Mouse (Mus musculus): ENCODE results near the gene Fbf1. TPM values are rescaled to one million over a fixed set of nuclear protein-coding genes. Genes with fewer than 3 reads are reported as not detected.

Gene Fbf1
- 3.8 and 5.3 TPM in 2 replicates for polyA plus RNA-seq (2012; ENCODE audit: insufficient read depth, insufficient read length, missing spikeins)

- H3K4me3 ChIP-seq (ENCODE audit: insufficient read depth, low read depth, low read length), result peak within 1 kb of the TSS; percentile 74
- H3K27ac ChIP-seq (replicated peaks; ENCODE audit: low read depth, low read length), result peak within 1 kb of the TSS; percentile 59
- no peaks in the 10 kb centered on the region for H3K4me1 ChIP-seq (ENCODE audit: control insufficient read depth, insufficient read depth, insufficient read length, low read length)
These were observed at the start of gene Fbf1 for GRCm38 (mm10) chr11:116167884-116168439. Gene Fbf1 (minus strand): TSS chr11:116168166.

GRCm38 (mm10) chr11:116216549-116216948 lies 48.6 kb upstream of the Fbf1 start:
- Histone ChIP-seq H3K4me1 (ENCODE audit: control insufficient read depth, insufficient read depth, insufficient read length, low read length) (peaks cover 20% of the 10 kb centered on the region), H3K4me3 (ENCODE audit: insufficient read depth, low read depth, low read length) (no peak overlapping the region), H3K27ac (replicated peaks; ENCODE audit: low read depth, low read length) (no peak overlapping the region)

- Histone ChIP-seq H3K4me1 (ENCODE audit: control insufficient read depth, insufficient read depth, insufficient read length, low read length) (peaks cover 20% of the 10 kb centered on the region), H3K4me3 (ENCODE audit: insufficient read depth, low read depth, low read length) (no peak overlapping the region), H3K27ac (replicated peaks; ENCODE audit: low read depth, low read length) (no peak overlapping the region)
These were observed 48.0 kb upstream of the Fbf1 start for GRCm38 (mm10) chr11:116215991-116216390.

GRCm38 (mm10) chr11:116215181-116215580 lies 47.2 kb upstream of the Fbf1 start:
- peaks cover 20% of the 10 kb centered on the region for H3K4me1 ChIP-seq (ENCODE audit: control insufficient read depth, insufficient read depth, insufficient read length, low read length)
- H3K27ac ChIP-seq (replicated peaks; ENCODE audit: low read depth, low read length), result no peak overlapping the region
- no peak overlapping the region for H3K4me3 ChIP-seq (ENCODE audit: insufficient read depth, low read depth, low read length)

- Histone ChIP-seq H3K4me1 (ENCODE audit: control insufficient read depth, insufficient read depth, insufficient read length, low read length) (peaks cover 12% of the 10 kb centered on the region), H3K4me3 (ENCODE audit: insufficient read depth, low read depth, low read length) (no peak overlapping the region), H3K27ac (replicated peaks; ENCODE audit: low read depth, low read length) (no peak overlapping the region)
These were observed 46.0 kb upstream of the Fbf1 start for GRCm38 (mm10) chr11:116213877-116214510.

- Histone ChIP-seq H3K4me1 (ENCODE audit: control insufficient read depth, insufficient read depth, insufficient read length, low read length) (peaks cover 3% of the 10 kb centered on the region; the same call in 1 of the 2 replicates), H3K27ac (replicated peaks; ENCODE audit: low read depth, low read length) (no peak overlapping the region), H3K4me3 (ENCODE audit: insufficient read depth, low read depth, low read length) (no peak overlapping the region)
These were observed 44.9 kb upstream of the Fbf1 start for GRCm38 (mm10) chr11:116212847-116213246.

- no peak overlapping the region for H3K27ac ChIP-seq (replicated peaks; ENCODE audit: low read depth, low read length)
- 0 out of 2 replicates have a peak, but pooled peaks cover 2% of the 10 kb centered on the region for H3K4me1 ChIP-seq (ENCODE audit: control insufficient read depth, insufficient read depth, insufficient read length, low read length)
- no peak overlapping the region for H3K4me3 ChIP-seq (ENCODE audit: insufficient read depth, low read depth, low read length)
These were observed 42.7 kb upstream of the Fbf1 start for GRCm38 (mm10) chr11:116210696-116211095.

GRCm38 (mm10) chr11:116209257-116209656 lies 41.3 kb upstream of the Fbf1 start:
- Histone ChIP-seq H3K27ac (replicated peaks; ENCODE audit: low read depth, low read length) (no peak overlapping the region), H3K4me3 (ENCODE audit: insufficient read depth, low read depth, low read length) (no peak overlapping the region), H3K4me1 (ENCODE audit: control insufficient read depth, insufficient read depth, insufficient read length, low read length) (0 out of 2 replicates have a peak, but pooled peaks cover 2% of the 10 kb centered on the region)

- Histone ChIP-seq H3K4me1 (ENCODE audit: control insufficient read depth, insufficient read depth, insufficient read length, low read length) (no peaks in the 10 kb centered on the region), H3K27ac (replicated peaks; ENCODE audit: low read depth, low read length) (no peak overlapping the region), H3K4me3 (ENCODE audit: insufficient read depth, low read depth, low read length) (no peak overlapping the region)
These were observed 40.7 kb upstream of the Fbf1 start for GRCm38 (mm10) chr11:116208660-116209059.

GRCm38 (mm10) chr11:116206678-116207077 lies 38.7 kb upstream of the Fbf1 start:
- Histone ChIP-seq H3K4me1 (ENCODE audit: control insufficient read depth, insufficient read depth, insufficient read length, low read length) (no peaks in the 10 kb centered on the region), H3K27ac (replicated peaks; ENCODE audit: low read depth, low read length) (no peak overlapping the region), H3K4me3 (ENCODE audit: insufficient read depth, low read depth, low read length) (no peak overlapping the region)

- Histone ChIP-seq H3K4me1 (ENCODE audit: control insufficient read depth, insufficient read depth, insufficient read length, low read length) (peaks cover 2% of the 10 kb centered on the region; the same call in 1 of the 2 replicates), H3K27ac (replicated peaks; ENCODE audit: low read depth, low read length) (no peak overlapping the region)
These were observed 35.2 kb upstream of the Fbf1 start for GRCm38 (mm10) chr11:116203150-116203549.

GRCm38 (mm10) chr11:116201151-116201550 lies 33.2 kb upstream of the Fbf1 start:
- Histone ChIP-seq H3K4me3 (ENCODE audit: insufficient read depth, low read depth, low read length) (no peak overlapping the region), H3K4me1 (ENCODE audit: control insufficient read depth, insufficient read depth, insufficient read length, low read length) (peaks cover 2% of the 10 kb centered on the region; the same call in 1 of the 2 replicates), H3K27ac (replicated peaks; ENCODE audit: low read depth, low read length) (no peak overlapping the region)

More at GRCm38 (mm10) chr11:116203150-116203549, 35.2 kb upstream of the Fbf1 start:
- H3K4me3 ChIP-seq (ENCODE audit: insufficient read depth, low read depth, low read length), result no peak overlapping the region

GRCm38 (mm10) chr11:116198639-116199531 lies 30.9 kb upstream of the Fbf1 start, which contains the start of the genes Ten1 and Acox1:
Gene Ten1 (plus strand): TSS chr11:116198855.
Gene Acox1 (minus strand): TSS chr11:116199045.
- Histone ChIP-seq H3K27ac (replicated peaks; ENCODE audit: low read depth, low read length) (peak within 1 kb of the TSS; percentile 95), H3K4me1 (ENCODE audit: control insufficient read depth, insufficient read depth, insufficient read length, low read length) (peaks cover 2% of the 10 kb centered on the region; the same call in 1 of the 2 replicates), H3K4me3 (ENCODE audit: insufficient read depth, low read depth, low read length) (peak within 1 kb of the TSS; percentile 91)

- peak overlapping the region; percentile 91 for H3K4me3 ChIP-seq (ENCODE audit: insufficient read depth, low read depth, low read length)
- H3K4me1 ChIP-seq (ENCODE audit: control insufficient read depth, insufficient read depth, insufficient read length, low read length), result peaks cover 2% of the 10 kb centered on the region; the same call in 1 of the 2 replicates
- H3K27ac ChIP-seq (replicated peaks; ENCODE audit: low read depth, low read length), result peak overlapping the region; percentile 95
These were observed 30.2 kb upstream of the Fbf1 start for GRCm38 (mm10) chr11:116198132-116198531.

GRCm38 (mm10) chr11:116197584-116197906 lies 29.6 kb upstream of the Fbf1 start:
- Histone ChIP-seq H3K4me3 (ENCODE audit: insufficient read depth, low read depth, low read length) (peak overlapping the region; percentile 91), H3K27ac (replicated peaks; ENCODE audit: low read depth, low read length) (peak overlapping the region; percentile 77), H3K4me1 (ENCODE audit: control insufficient read depth, insufficient read depth, insufficient read length, low read length) (peaks cover 2% of the 10 kb centered on the region; the same call in 1 of the 2 replicates)

All from brown adipose tissue, adult 24 weeks (tissue).